ENCODE assay signal across 8 mouse cellular contexts in the genomic region with DNA sequence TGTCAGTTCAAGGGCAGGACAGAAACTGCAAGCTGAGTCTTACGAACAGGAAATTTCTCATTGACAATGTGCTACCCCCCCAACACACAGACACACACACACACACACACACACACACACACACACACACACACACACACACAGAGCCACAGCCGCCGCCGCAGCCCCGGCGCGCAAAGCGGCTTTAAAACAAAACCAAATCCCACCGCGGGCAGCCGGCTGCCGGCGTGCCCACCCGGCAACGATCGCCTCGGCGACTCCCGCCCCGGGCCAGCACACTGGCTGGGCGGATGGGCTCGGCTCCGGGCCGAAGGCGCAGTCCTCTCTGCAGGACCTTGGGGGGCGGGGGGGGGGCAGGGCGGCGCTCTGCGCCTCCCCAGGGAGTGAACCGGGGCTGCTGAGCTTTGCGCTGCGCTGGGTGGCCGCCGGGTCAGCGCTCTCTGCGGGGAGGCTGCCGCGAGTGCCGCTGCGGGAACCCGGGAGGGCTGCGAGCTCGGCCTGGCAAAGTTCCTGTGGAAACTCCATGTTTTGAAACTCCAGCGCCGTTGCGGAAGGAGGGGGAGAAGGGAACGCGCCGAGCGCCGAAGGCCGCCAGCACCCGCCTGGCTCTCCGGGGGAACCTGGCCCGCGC.
DNase-seq lines count a peak whose midpoint lies in the region; ATAC-seq and TF ChIP-seq lines count a peak whose summit lies in the region.

No protein-coding gene starts in this region.

- under 1% methylated on average over 47 of the region's 56 CpGs for WGBS in heart, embryonic 10.5 days
- WGBS in kidney, embryonic 14.5 days = 4% methylated on average over 38 of the region's 56 CpGs
- WGBS in lung, embryonic 15.5 days = 1% methylated on average over 34 of the region's 56 CpGs

- DNase-seq in urinary bladder, adult 18-20 months (ENCODE audit: low spot score in 2 of 2) = peak; percentile 37 to 42
- DNase-seq in urinary bladder, postnatal 25 days (ENCODE audit: low spot score) = no peak
- DNase-seq in heart, embryonic 10.5 days (ENCODE audit: low spot score) = no peak
- DNase-seq in right cerebral cortex, postnatal 25 days = peak; percentile 40

- peak overlapping the region; percentile 72 for H3K9ac ChIP-seq in kidney, embryonic 14.5 days (ENCODE audit: low read depth, low read length)
- peak overlapping the region; percentile 60 for H3K9ac ChIP-seq in lung, embryonic 15.5 days

- H3K4me1 ChIP-seq in cortical plate, adult 2 months (ENCODE audit: control insufficient read depth, insufficient read depth, low read length) = no peaks in the 10 kb centered on the region
- peaks cover 25% of the 10 kb centered on the region for H3K4me1 ChIP-seq in heart, embryonic 10.5 days
- peaks cover 12% of the 10 kb centered on the region; the same call in 1 of the 2 replicates for H3K4me1 ChIP-seq in kidney, embryonic 14.5 days (ENCODE audit: control insufficient read depth, insufficient read depth, low read length)
- H3K4me1 ChIP-seq in lung, embryonic 15.5 days = peaks cover 35% of the 10 kb centered on the region

- H3K27ac ChIP-seq in cortical plate, adult 2 months (ENCODE audit: insufficient read depth, low read length) = peak overlapping the region; percentile 87
- H3K27ac ChIP-seq in heart, embryonic 10.5 days = peak overlapping the region; percentile 90
- H3K27ac ChIP-seq in kidney, embryonic 14.5 days (ENCODE audit: low read depth, low read length) = peak overlapping the region; percentile 91
- peak overlapping the region; percentile 92 for H3K27ac ChIP-seq in lung, embryonic 15.5 days

- peak overlapping the region; percentile 83 for H3K4me2 ChIP-seq in kidney, embryonic 14.5 days (replicated peaks; ENCODE audit: low read depth, low read length)
- peak overlapping the region; percentile 88 for H3K4me2 ChIP-seq in lung, embryonic 15.5 days

- ATAC-seq in kidney, embryonic 14.5 days (ENCODE audit: low FRiP score, low TSS enrichment) = no peak
- no peak; the same call in 1 of the 2 replicates for ATAC-seq in lung, embryonic 15.5 days (ENCODE audit: borderline replicate concordance, extremely low read depth, low FRiP score, low TSS enrichment)
- no peak for ATAC-seq in inflammation-experienced regulatory T-cells, adult 6 months

- H3K9me3 ChIP-seq in heart, embryonic 10.5 days = no peaks in the 10 kb centered on the region
- H3K9me3 ChIP-seq in kidney, embryonic 14.5 days (ENCODE audit: control insufficient read depth, low read length) = no peaks in the 10 kb centered on the region
- H3K9me3 ChIP-seq in lung, embryonic 15.5 days = no peaks in the 10 kb centered on the region

- no peak for TF ChIP-seq CTCF in cortical plate, adult 2 months (IDR thresholded peaks at IDR 0.05; ENCODE audit: extremely low read depth, insufficient read depth, low read length)

- peaks cover 85% of the 10 kb centered on the region for H3K27me3 ChIP-seq in heart, embryonic 10.5 days (ENCODE audit: insufficient read depth, poor library complexity, severe bottlenecking)
- H3K27me3 ChIP-seq in kidney, embryonic 14.5 days (ENCODE audit: control insufficient read depth, insufficient read depth, low read length) = peaks cover 19% of the 10 kb centered on the region
- peaks cover 59% of the 10 kb centered on the region for H3K27me3 ChIP-seq in lung, embryonic 15.5 days

- no peak for TF ChIP-seq POLR2A in cortical plate, adult 2 months (IDR thresholded peaks at IDR 0.05; ENCODE audit: extremely low read depth, insufficient read depth, low read length)

- H3K4me3 ChIP-seq in cortical plate, adult 2 months (ENCODE audit: insufficient read depth, low read length) = peak overlapping the region; percentile 40
- peak overlapping the region; percentile 70 for H3K4me3 ChIP-seq in heart, embryonic 10.5 days
- H3K4me3 ChIP-seq in kidney, embryonic 14.5 days (ENCODE audit: low read length) = peak overlapping the region; percentile 50
- peak overlapping the region; percentile 50 for H3K4me3 ChIP-seq in lung, embryonic 15.5 days

- no peaks in the 10 kb centered on the region for H3K36me3 ChIP-seq in heart, embryonic 10.5 days
- no peaks in the 10 kb centered on the region for H3K36me3 ChIP-seq in kidney, embryonic 14.5 days (ENCODE audit: control insufficient read depth, insufficient read depth, low read length)
- H3K36me3 ChIP-seq in lung, embryonic 15.5 days = no peaks in the 10 kb centered on the region

Comparison
In these comparisons a context has a peak if more than half of its experiments do, and no peak if none do; other contexts are left out.
1. DNase-seq: peak in urinary bladder, adult 18-20 months (2 of 2) and right cerebral cortex, postnatal 25 days (single experiment); none in urinary bladder, postnatal 25 days (single experiment) and heart, embryonic 10.5 days (single experiment).
2. Peak in every context shown above with its lines, with median percentiles within 50 percentile points of each other: H3K27ac ChIP-seq and H3K4me3 ChIP-seq.